Mouse (Mus musculus) B cell, adult 67 days (primary cell): ENCODE measurements around the gene Ythdc1. TPM values are rescaled to one million over a fixed set of nuclear protein-coding genes. Genes with fewer than 3 reads are reported as not detected.

Experiments
- total RNA-seq, 2 experiments: library from RNA; stranded (reverse); gene quantifications; 4 replicates each; pipeline ENCODE4 v1.2.4; 2023

Gene Ythdc1
- 100 to 1,000 TPM; 205 to 227 TPM for total RNA-seq

GRCm38 (mm10) chr5:86803962-86804940 is at the start of gene Ythdc1:
Gene Ythdc1 (plus strand): TSS chr5:86804221.

Other genes starting within 250 kb of the Ythdc1 start
- gene Tmprss11f, start 171.8 kb upstream of the Ythdc1 start, total RNA-seq, result not detected
- gene Tmprss11b, start 127.9 kb upstream of the Ythdc1 start, total RNA-seq, result not detected
- gene Tmprss11e, start 58.4 kb upstream of the Ythdc1 start, total RNA-seq, result not detected
- not detected for gene Ugt2b34, start 102.7 kb downstream of the Ythdc1 start, total RNA-seq
- gene Ugt2b1, start 122.3 kb downstream of the Ythdc1 start, total RNA-seq, result not detected
- gene Ugt2b35, start 196.6 kb downstream of the Ythdc1 start, total RNA-seq, result not detected